Mouse (Mus musculus) midbrain, postnatal 0 days (tissue): ENCODE data around the gene Pycr2. TPM values are rescaled to one million over a fixed set of nuclear protein-coding genes. Genes with fewer than 3 reads are reported as not detected.
A peak's percentile ranks its signal among the peaks of the same experiment; 100 is the strongest.
"Not testable (repeated sequence)": the region's sequence is repeated elsewhere in the genome, so short reads cannot be mapped to it uniquely, and the experiment has no call there.

ENCODE experiments used
- ATAC-seq: fragments of 200-750 bp; cut with Nextera tagmentation; 2 replicates; pipeline ENCODE4 v1.8.0; 2017; ENCODE audit warnings: moderate number of reproducible peaks, mild to moderate bottlenecking, moderate TSS enrichment, moderate library complexity; ENCODE audit not compliant: low FRiP score
- DNase-seq: peaks from one replicate; pipeline ENCODE4 v3.0.0-alpha.2; 2015; ENCODE audit warnings: low spot score
- H3K27ac ChIP-seq: fragments of 300-500 bp; sonication (generic); 2 replicates; pipeline ENCODE4 v1.5.1; 2014; ENCODE audit warnings: low read depth, mild to moderate bottlenecking, low read length, mixed read lengths
- H3K27me3 ChIP-seq: fragments of 300-500 bp; sonication (generic); 2 replicates; pipeline ENCODE4 v1.6.1; 2014; ENCODE audit warnings: low read length, control low read depth, mixed read lengths; ENCODE audit not compliant: insufficient read depth
- H3K36me3 ChIP-seq: fragments of 300-500 bp; sonication (generic); 2 replicates; pipeline ENCODE4 v1.6.1; 2014; ENCODE audit warnings: low read length, control low read depth, mixed read lengths; ENCODE audit not compliant: insufficient read depth
- H3K4me1 ChIP-seq: fragments of 300-500 bp; sonication (generic); 2 replicates; pipeline ENCODE4 v1.6.1; 2014; ENCODE audit warnings: mild to moderate bottlenecking, control low read depth, antibody characterized with exemption, low read length, mixed read lengths; ENCODE audit not compliant: insufficient read depth
- H3K4me2 ChIP-seq: fragments of 300-500 bp; sonication (generic); 2 replicates; pipeline ENCODE4 v1.6.1; 2014; ENCODE audit warnings: low read depth, mild to moderate bottlenecking, low read length, mixed read lengths; ENCODE audit not compliant: poor library complexity, severe bottlenecking
- H3K4me3 ChIP-seq: fragments of 300-500 bp; sonication (generic); 2 replicates; pipeline ENCODE4 v1.5.1; 2014; ENCODE audit warnings: low read depth, mild to moderate bottlenecking, low read length, moderate library complexity
- H3K9ac ChIP-seq: fragments of 300-500 bp; sonication (generic); replicated peaks from 2 replicates; pipeline ENCODE4 v1.6.1; 2014; ENCODE audit warnings: mild to moderate bottlenecking, low read length, moderate library complexity, mixed read lengths; ENCODE audit not compliant: poor library complexity, severe bottlenecking
- H3K9me3 ChIP-seq: fragments of 300-500 bp; sonication (generic); 2 replicates; pipeline ENCODE4 v1.6.1; 2016; ENCODE audit warnings: low read length, control low read depth
- CTCF ChIP-seq: IDR thresholded peaks from 2 replicates; pipeline ENCODE4 v1.5.1; 2016; ENCODE audit warnings: antibody characterized with exemption, mild to moderate bottlenecking
- WGBS: fragments of 180-500 bp; shearing (Covaris S2); extraction: QIAGEN DNeasy Blood & Tissue Kit; methylation state at CpG from one replicate; pipeline ENCODE4 v1.1.7; 2014; 5-methylcytosine and 5-hydroxymethylcytosine counted together
- polyA plus RNA-seq: library from polyadenylated mRNA; unstranded; fragments of >200 nt; fragmentation: Nextera tagmentation; extraction: Ambion mirVana; gene quantifications from 2 replicates; pipeline ENCODE4 v1.2.1, GENCODE M21; 2015
- total RNA-seq: library from RNA; depleted of rRNA; stranded (reverse); fragments of >200 nt; gene quantifications from 2 replicates; pipeline ENCODE4 v1.2.3, GENCODE M21; 2014

The Pycr2 gene
- total and polyA plus RNA-seq, 2 experiments from 2014 or later: 50.5 to 60.5 TPM

DNA sequence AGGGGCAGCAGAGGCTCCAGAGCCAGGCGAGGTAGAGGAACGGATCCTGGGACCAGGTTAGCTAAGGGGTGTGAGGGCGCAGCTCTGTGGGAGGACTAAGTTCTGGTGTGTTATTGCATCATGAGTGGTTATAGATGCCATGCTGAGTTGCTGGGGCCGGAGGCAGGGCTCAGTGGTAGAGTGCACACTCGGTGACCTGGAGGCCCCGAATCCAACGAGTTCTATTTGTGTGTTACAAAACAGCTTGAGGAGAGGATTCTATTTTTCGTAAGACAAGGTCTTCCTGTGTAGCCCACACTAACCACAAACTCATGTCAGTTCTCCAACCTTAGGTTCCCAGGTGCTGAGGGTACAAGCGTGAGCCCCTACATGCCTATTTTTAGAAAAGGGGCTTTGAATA lies 19.6 kb upstream of the Pycr2 start:
- Histone ChIP-seq H3K4me1 (no peaks in the 10 kb centered on the region), H3K36me3 (no peaks in the 10 kb centered on the region), H3K4me3 (no peak overlapping the region), H3K9me3 (no peaks in the 10 kb centered on the region), H3K27ac (no peak overlapping the region), H3K4me2 (no peak overlapping the region), H3K27me3 (peaks cover 5% of the 10 kb centered on the region), H3K9ac (no peak overlapping the region)
- DNase-seq: no peak
- WGBS: 84% methylated on average over 9 of the region's 9 CpGs
- TF ChIP-seq CTCF: no peak
- ATAC-seq: no peak

DNA sequence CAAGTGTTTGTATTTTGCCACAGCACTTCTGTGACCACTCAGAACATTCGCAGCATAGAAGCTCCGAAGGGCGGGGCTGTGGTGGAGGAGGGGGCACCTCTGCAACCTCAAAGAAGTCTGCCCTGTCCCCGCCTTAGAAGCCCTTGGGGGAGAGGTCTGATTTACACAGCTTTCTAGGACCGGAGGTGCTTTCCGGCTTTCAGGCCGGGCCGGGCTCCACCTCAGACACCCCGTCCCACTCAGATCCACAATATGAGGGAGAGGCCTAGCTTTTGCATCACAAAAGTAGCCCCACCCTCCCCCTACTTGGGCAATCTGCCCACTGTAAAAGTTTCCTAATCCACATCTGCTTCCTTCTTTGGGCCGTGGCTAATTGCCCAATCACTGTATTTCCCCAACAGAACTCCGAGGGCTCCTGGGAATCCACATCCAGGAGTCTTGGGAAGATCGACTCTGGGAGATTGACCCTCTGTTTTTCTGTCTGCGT lies 15.5 kb upstream of the Pycr2 start:
- DNase-seq (no peak), ATAC-seq (0 out of 2 replicates have a peak, but pooled peaks have one; percentile 23)
- Histone ChIP-seq H3K9me3 (no peaks in the 10 kb centered on the region), H3K9ac (no peak overlapping the region), H3K4me3 (no peak overlapping the region), H3K36me3 (no peaks in the 10 kb centered on the region), H3K27me3 (peaks cover 12% of the 10 kb centered on the region), H3K4me2 (no peak overlapping the region), H3K4me1 (no peaks in the 10 kb centered on the region), H3K27ac (no peak overlapping the region)
- no peak for TF ChIP-seq CTCF
- 9% methylated on average over 13 of the region's 13 CpGs for WGBS

DNA sequence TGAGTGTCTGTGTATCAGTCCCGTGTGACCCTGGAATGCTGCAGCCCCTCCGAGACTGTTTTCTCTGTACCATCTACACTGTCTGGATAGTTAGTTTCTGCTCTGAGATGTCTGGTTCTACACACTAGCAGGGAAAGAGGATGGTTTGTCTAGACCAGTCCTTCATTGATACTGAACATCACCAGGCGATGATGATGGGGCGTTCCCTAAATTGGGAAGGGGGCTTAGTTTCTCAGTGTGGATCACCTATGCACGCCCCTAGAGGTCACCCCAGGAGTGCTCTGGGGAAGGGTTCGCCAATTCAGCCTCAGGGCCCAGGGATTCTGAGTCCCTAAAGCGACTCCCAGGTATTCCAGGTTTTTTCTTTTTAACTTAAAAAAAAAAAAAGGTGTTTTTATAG lies 14.9 kb upstream of the Pycr2 start:
- Histone ChIP-seq H3K27ac (no peak overlapping the region), H3K4me1 (no peaks in the 10 kb centered on the region), H3K4me2 (no peak overlapping the region), H3K4me3 (no peak overlapping the region), H3K36me3 (no peaks in the 10 kb centered on the region), H3K9me3 (no peaks in the 10 kb centered on the region), H3K9ac (no peak overlapping the region), H3K27me3 (peaks cover 12% of the 10 kb centered on the region)
- no peak for TF ChIP-seq CTCF
- ATAC-seq: no peak
- no peak for DNase-seq
- WGBS: 42% methylated on average over 7 of the region's 7 CpGs

DNA sequence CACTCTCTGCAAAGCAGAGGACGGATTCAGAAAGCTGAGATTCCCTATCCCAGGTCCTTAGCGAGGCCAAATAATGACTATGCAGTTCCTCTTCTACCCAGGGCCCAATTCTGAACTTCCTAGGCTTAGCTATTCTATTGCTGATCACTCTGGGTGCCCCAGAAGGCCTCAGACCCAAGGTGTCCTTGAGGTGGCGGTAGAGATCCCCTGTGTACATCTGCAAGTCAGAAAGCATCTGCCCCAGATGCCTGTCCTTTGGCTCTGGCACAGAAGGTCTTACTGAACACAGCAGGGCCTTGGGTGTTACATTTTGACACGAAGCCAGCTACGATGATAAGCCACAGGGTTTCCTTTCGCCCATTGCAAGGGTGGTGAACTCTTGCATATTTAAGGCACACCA lies 14.3 kb upstream of the Pycr2 start:
- H3K4me3 ChIP-seq: no peak overlapping the region
- DNase-seq (no peak), ATAC-seq (no peak)
- no peaks in the 10 kb centered on the region for H3K36me3 ChIP-seq
- 51% methylated on average over 6 of the region's 6 CpGs for WGBS
- no peak overlapping the region for H3K9ac ChIP-seq
- peak; percentile 28; the same call in 1 of the 2 replicates for TF ChIP-seq CTCF
- no peaks in the 10 kb centered on the region for H3K4me1 ChIP-seq
- H3K4me2 ChIP-seq: no peak overlapping the region
- H3K27me3 ChIP-seq: peaks cover 14% of the 10 kb centered on the region
- H3K27ac ChIP-seq: no peak overlapping the region
- no peaks in the 10 kb centered on the region for H3K9me3 ChIP-seq

DNA sequence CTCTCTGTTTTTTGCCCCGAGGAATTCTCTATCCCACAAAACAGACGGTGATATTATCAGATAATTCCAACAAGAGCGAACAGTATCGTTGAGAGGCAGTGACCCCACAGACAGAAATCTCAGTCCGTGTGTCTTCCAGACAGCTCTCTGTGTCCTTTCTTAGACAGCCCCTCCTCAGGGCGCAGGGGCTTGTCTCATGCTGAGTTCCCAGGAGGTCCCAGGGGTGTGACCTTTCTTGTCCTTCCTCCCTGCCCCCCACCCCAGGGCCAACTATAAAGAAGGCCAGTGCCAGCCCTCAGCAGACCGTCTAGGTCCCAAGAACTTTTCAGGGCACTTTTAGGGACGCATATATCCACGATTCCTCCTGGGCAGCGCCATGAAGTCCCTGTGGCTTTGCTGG lies 11.3 kb upstream of the Pycr2 start, which contains the start of gene Lefty2:
Gene Lefty2, plus strand, starts transcription at position 301 of the 400 bp plus-strand sequence.
- Histone ChIP-seq H3K4me1 (no peaks in the 10 kb centered on the region), H3K4me2 (0 out of 2 replicates have a peak within 1 kb of the TSS, but pooled peaks have one; percentile 21), H3K27me3 (peaks cover 22% of the 10 kb centered on the region), H3K4me3 (no peak within 1 kb of the TSS), H3K9me3 (no peaks in the 10 kb centered on the region), H3K9ac (no peak within 1 kb of the TSS), H3K27ac (no peak within 1 kb of the TSS), H3K36me3 (no peaks in the 10 kb centered on the region)
- TF ChIP-seq CTCF: no peak
- WGBS: 63% methylated on average over 10 of the region's 10 CpGs
- ATAC-seq: no peak
- DNase-seq: no peak

DNA sequence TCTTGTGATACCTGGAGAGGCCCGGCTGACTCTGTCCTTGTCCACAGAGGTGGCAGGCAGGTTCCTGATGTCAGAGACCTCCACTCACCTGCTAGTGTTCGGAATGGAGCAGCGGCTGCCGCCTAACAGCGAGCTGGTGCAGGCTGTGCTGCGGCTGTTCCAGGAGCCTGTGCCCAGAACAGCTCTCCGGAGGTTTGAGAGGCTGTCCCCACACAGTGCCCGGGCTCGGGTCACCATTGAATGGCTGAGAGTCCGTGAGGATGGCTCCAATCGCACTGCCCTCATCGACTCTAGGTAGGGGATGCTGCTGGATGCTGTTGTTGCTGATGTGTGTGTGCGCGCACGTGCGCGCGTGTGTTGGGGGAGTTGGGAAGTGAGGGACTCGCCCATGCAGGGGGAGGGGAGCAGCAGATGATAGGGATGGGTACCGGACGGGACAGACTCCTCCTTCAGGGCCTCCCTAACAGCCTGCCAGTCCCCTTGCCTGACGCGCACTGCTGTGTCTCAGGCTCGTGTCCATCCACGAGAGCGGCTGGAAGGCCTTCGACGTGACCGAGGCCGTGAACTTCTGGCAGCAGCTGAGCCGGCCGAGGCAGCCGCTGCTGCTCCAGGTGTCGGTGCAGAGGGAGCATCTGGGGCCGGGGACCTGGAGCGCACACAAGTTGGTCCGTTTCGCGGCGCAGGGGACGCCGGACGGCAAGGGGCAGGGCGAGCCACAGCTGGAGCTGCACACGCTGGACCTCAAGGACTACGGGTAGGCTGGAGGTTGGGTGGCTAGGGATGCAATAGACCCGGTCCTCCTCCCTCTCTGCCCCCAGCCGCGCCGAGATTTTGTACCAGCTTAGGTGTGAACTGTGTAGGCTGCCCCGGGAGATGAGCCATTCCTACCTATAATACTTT lies 9.8 kb upstream of the Pycr2 start:
- not testable (repeated sequence) for DNase-seq, H3K4me1 ChIP-seq, H3K9me3 ChIP-seq, H3K27ac ChIP-seq, H3K36me3 ChIP-seq, H3K9ac ChIP-seq
- WGBS: 7% methylated on average over 44 of the region's 51 CpGs
- peaks cover 17% of the 10 kb centered on the region; the same call in 1 of the 2 replicates for H3K27me3 ChIP-seq
- ATAC-seq: peak; percentile 26; the same call in 1 of the 2 replicates
- peak overlapping the region; percentile 23 for H3K4me3 ChIP-seq
- H3K4me2 ChIP-seq: peak overlapping the region; percentile 21
